Mouse (Mus musculus) urinary bladder, postnatal 36 days (tissue): Measurements from ENCODE around the gene Ankrd36.
"Not testable (repeated sequence)": the region's sequence is repeated elsewhere in the genome, so short reads cannot be mapped to it uniquely, and the experiment has no call there.

Experiments
- DNase-seq, 2 experiments: peaks; one replicate each; pipeline ENCODE4 v3.0.0; 2022; ENCODE audit warnings: low spot score in 2 of 2, mixed read lengths in 1 of 2

Ankrd36 gene

GRCm38 (mm10) chr11:5569474-5569873 is at the start of gene Ankrd36:
Ankrd36 (plus strand) TSS chr11:5569684.
- no peak for DNase-seq

- peak; percentile 98 to 99 for DNase-seq
Measured at GRCm38 (mm10) chr11:5520412-5521265, 48.8 kb upstream of the Ankrd36 start, which contains the start of gene Xbp1. Xbp1 (plus strand) TSS chr11:5520659.

GRCm38 (mm10) chr11:5521266-5521515 is 48.3 kb upstream of the Ankrd36 start:
- no peak for DNase-seq

- DNase-seq: peak; percentile 73 to 84
Measured at GRCm38 (mm10) chr11:5521516-5522291, 47.8 kb upstream of the Ankrd36 start.

GRCm38 (mm10) chr11:5522798-5523415 is 46.6 kb upstream of the Ankrd36 start:
- no peak for DNase-seq

GRCm38 (mm10) chr11:5525418-5525817 is 44.1 kb upstream of the Ankrd36 start:
- no peak for DNase-seq

GRCm38 (mm10) chr11:5526573-5527439 is 42.7 kb upstream of the Ankrd36 start:
- no peak for DNase-seq

GRCm38 (mm10) chr11:5527865-5528523 is 41.5 kb upstream of the Ankrd36 start:
- DNase-seq: no peak

GRCm38 (mm10) chr11:5528841-5529240 is 40.6 kb upstream of the Ankrd36 start:
- DNase-seq: no peak

GRCm38 (mm10) chr11:5530172-5530571 is 39.3 kb upstream of the Ankrd36 start:
- no peak for DNase-seq

- no peak for DNase-seq
Measured at GRCm38 (mm10) chr11:5530717-5531116, 38.8 kb upstream of the Ankrd36 start.

GRCm38 (mm10) chr11:5533108-5533507 is 36.4 kb upstream of the Ankrd36 start:
- DNase-seq: no peak

- DNase-seq: not testable (repeated sequence)
Measured at GRCm38 (mm10) chr11:5537454-5537853, 32.0 kb upstream of the Ankrd36 start.

GRCm38 (mm10) chr11:5540331-5540730 is 29.2 kb upstream of the Ankrd36 start:
- no peak for DNase-seq

GRCm38 (mm10) chr11:5541230-5541798 is 28.2 kb upstream of the Ankrd36 start:
- no peak for DNase-seq

GRCm38 (mm10) chr11:5541799-5542481 is 27.5 kb upstream of the Ankrd36 start, which contains the start of gene Ccdc117:
Ccdc117 (minus strand) TSS chr11:5542187.
- DNase-seq: peak; percentile 84 to 92

GRCm38 (mm10) chr11:5542482-5543185 is 26.9 kb upstream of the Ankrd36 start:
- DNase-seq: no peak

GRCm38 (mm10) chr11:5543281-5543680 is 26.2 kb upstream of the Ankrd36 start:
- DNase-seq: no peak

- not testable (repeated sequence) for DNase-seq
Measured at GRCm38 (mm10) chr11:5544709-5545108, 24.8 kb upstream of the Ankrd36 start.
